Mouse (Mus musculus): ENCODE measurements around the gene Olfr1030. TPM values are rescaled to one million over a fixed set of nuclear protein-coding genes. Genes with fewer than 3 reads are reported as not detected.
"Not testable (repeated sequence)": the region's sequence is repeated elsewhere in the genome, so short reads cannot be mapped to it uniquely, and the experiment has no call there.

The Olfr1030 gene
- total RNA-seq (2014; rRNA removed) (not detected in 2 replicates), polyA plus RNA-seq (2015; fragmentation: Nextera tagmentation; extraction: Ambion mirVana) (not detected in 2 replicates)

DNA sequence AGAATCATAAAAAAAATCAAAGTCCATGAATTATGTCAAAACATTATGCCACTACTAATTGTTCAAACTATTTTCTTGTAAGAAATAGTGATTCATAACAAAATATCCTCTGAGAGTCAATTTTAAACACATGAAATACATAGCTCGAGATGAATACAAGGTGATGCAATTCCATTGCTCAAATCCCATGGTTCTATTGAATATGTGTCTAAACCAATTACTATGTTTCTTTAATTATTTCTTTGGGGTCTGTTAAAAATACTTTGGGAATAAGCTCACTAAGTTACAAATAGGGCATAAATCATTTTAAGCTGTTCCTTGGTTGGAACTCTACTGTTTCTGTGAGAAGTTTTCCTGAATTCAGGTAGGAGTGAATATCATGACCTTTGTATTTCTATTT, at the start of gene Olfr1030:
Gene Olfr1030 (plus strand): TSS at position 301 of the 400 bp plus-strand sequence.
- Histone ChIP-seq H3K27ac (no peak within 1 kb of the TSS), H3K27me3 (ENCODE audit: insufficient read depth, low read length) (no peaks in the 10 kb centered on the region), H3K4me2 (ENCODE audit: low read depth, low read length) (no peak within 1 kb of the TSS), H3K9me3 (ENCODE audit: low read length) (no peaks in the 10 kb centered on the region), H3K4me3 (ENCODE audit: low read length) (no peak within 1 kb of the TSS), H3K36me3 (ENCODE audit: insufficient read depth, low read length) (no peaks in the 10 kb centered on the region), H3K9ac (replicated peaks; ENCODE audit: low read length) (no peak within 1 kb of the TSS), H3K4me1 (ENCODE audit: insufficient read depth, low read length) (no peaks in the 10 kb centered on the region)
- WGBS: 74% methylated on average over 1 of the region's 1 CpGs
- DNase-seq (ENCODE audit: low spot score) (no peak), ATAC-seq (no peak)
- TF ChIP-seq CTCF (IDR thresholded peaks at IDR 0.05; ENCODE audit: low read depth): no peak

DNA sequence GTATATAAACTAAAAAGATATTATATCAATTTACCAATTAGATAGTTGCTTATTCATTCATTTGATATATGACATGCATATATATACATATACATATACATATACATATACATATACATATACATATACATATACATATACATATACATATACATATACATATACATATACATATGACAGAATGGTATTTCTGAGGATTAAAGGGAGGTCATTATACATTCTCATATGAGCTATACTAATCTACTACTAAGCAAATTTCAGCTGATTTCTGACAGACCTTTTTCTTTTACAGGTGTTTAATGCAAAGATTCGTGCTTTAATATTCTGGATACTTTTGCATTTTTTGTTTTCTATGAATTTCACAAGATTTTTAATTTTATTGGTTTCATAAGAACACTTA, 28.9 kb upstream of the Olfr1030 start, which contains the start of gene Olfr1028:
Gene Olfr1028 (plus strand): TSS at position 301 of the 400 bp plus-strand sequence.
- no peaks in the 10 kb centered on the region for H3K27me3 ChIP-seq (ENCODE audit: insufficient read depth, low read length)
- 64% methylated on average over 1 of the region's 1 CpGs for WGBS

DNA sequence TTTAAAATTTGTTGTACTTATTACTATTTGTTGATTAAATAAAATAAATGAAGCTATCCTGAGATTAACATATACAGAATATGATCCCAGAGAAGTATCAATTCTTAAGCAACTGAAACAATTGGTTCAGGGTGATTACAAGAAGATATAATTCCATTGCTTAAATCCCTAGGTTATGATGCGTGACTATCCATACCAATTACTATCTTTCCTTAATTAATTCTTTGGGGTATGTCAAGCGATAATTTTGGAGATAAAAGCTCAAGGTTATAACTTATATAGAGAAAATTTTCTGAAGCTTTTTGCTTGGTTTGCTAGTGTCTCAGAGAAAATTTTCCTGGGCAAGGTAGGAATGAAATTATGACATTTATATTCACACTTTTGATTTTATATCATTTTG, 5.5 kb upstream of the Olfr1030 start, which contains the start of gene Olfr1029:
Gene Olfr1029 (plus strand): TSS at position 301 of the 400 bp plus-strand sequence.
- 84% methylated on average over 2 of the region's 2 CpGs for WGBS
- no peak within 1 kb of the TSS for H3K4me3 ChIP-seq (ENCODE audit: low read length)
- H3K36me3 ChIP-seq (ENCODE audit: insufficient read depth, low read length): no peaks in the 10 kb centered on the region
- ATAC-seq (no peak), DNase-seq (ENCODE audit: low spot score) (no peak)
- no peak within 1 kb of the TSS for H3K9ac ChIP-seq (replicated peaks; ENCODE audit: low read length)
- no peak within 1 kb of the TSS for H3K27ac ChIP-seq
- no peaks in the 10 kb centered on the region for H3K27me3 ChIP-seq (ENCODE audit: insufficient read depth, low read length)
- no peaks in the 10 kb centered on the region for H3K9me3 ChIP-seq (ENCODE audit: low read length)
- H3K4me1 ChIP-seq (ENCODE audit: insufficient read depth, low read length): no peaks in the 10 kb centered on the region
- no peak within 1 kb of the TSS for H3K4me2 ChIP-seq (ENCODE audit: low read depth, low read length)
- no peak for TF ChIP-seq CTCF (IDR thresholded peaks at IDR 0.05; ENCODE audit: low read depth)

More for the DNA sequence above, 28.9 kb upstream of the Olfr1030 start, which contains the start of gene Olfr1028:
- DNase-seq (ENCODE audit: low spot score) (no peak), ATAC-seq (no peak)
- H3K9me3 ChIP-seq (ENCODE audit: low read length): no peaks in the 10 kb centered on the region
- H3K4me1 ChIP-seq (ENCODE audit: insufficient read depth, low read length): no peaks in the 10 kb centered on the region
- H3K27ac ChIP-seq: no peak within 1 kb of the TSS
- H3K36me3 ChIP-seq (ENCODE audit: insufficient read depth, low read length): no peaks in the 10 kb centered on the region
- no peak within 1 kb of the TSS for H3K4me3 ChIP-seq (ENCODE audit: low read length)
- TF ChIP-seq CTCF (IDR thresholded peaks at IDR 0.05; ENCODE audit: low read depth): no peak
- H3K9ac ChIP-seq (replicated peaks; ENCODE audit: low read length): no peak within 1 kb of the TSS
- no peak within 1 kb of the TSS for H3K4me2 ChIP-seq (ENCODE audit: low read depth, low read length)

DNA sequence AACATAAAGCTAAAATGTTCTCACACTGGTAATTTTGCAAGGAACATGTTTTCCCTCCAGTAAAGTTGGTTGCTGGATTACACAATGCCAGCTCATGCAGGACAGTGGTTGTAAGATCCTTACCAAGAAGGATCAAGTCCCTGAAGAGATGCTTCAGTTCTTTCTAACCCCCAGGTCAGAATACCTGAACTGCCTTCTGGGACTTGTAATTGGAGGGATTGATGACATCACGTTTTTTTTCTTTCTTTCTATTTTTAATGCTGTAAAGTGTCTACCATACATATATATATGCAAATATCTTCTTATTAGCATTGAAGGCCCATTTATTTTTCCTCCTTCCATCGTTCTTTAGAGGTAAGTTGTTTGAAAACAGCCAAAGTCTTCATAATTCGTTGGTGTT, 10.9 kb downstream of the Olfr1030 start, which contains the start of gene Olfr1031:
Gene Olfr1031 (plus strand): TSS at position 301 of the 400 bp plus-strand sequence.
- no peaks in the 10 kb centered on the region for H3K4me1 ChIP-seq (ENCODE audit: insufficient read depth, low read length)
- DNase-seq (ENCODE audit: low spot score) (no peak), ATAC-seq (no peak)
- no peaks in the 10 kb centered on the region for H3K9me3 ChIP-seq (ENCODE audit: low read length)
- no peaks in the 10 kb centered on the region for H3K27me3 ChIP-seq (ENCODE audit: insufficient read depth, low read length)
- H3K4me2 ChIP-seq (ENCODE audit: low read depth, low read length): no peak within 1 kb of the TSS
- H3K9ac ChIP-seq (replicated peaks; ENCODE audit: low read length): no peak within 1 kb of the TSS
- H3K4me3 ChIP-seq (ENCODE audit: low read length): no peak within 1 kb of the TSS
- H3K27ac ChIP-seq: no peak within 1 kb of the TSS
- no peak for TF ChIP-seq CTCF (IDR thresholded peaks at IDR 0.05; ENCODE audit: low read depth)
- 60% methylated on average over 3 of the region's 3 CpGs for WGBS
- H3K36me3 ChIP-seq (ENCODE audit: insufficient read depth, low read length): no peaks in the 10 kb centered on the region

DNA sequence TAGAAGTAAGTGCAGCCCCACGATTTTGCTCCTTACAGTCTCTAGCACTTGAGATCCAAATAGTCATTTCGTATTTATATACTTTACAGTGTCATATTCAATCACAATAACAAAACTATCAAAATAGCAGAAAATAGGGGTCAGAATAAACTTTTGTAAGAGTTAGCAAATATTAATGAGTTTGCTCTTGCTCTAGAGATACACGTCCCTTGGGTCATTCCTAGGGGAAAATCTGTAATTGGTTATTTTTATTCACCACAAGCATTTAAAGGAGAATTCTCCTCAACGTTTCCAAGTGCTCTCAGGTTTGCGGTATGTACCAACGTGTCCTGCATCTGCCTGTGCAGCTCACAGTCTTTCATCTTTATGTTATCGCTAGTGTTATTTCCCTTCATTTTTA, 26.2 kb downstream of the Olfr1030 start, which contains the start of gene Olfr1032:
Gene Olfr1032 (plus strand): TSS at position 301 of the 400 bp plus-strand sequence.
- ATAC-seq: no peak
- no peaks in the 10 kb centered on the region for H3K4me1 ChIP-seq (ENCODE audit: insufficient read depth, low read length)
- no peak within 1 kb of the TSS for H3K27ac ChIP-seq
- H3K27me3 ChIP-seq (ENCODE audit: insufficient read depth, low read length): no peaks in the 10 kb centered on the region
- DNase-seq (ENCODE audit: low spot score): no peak
- no peaks in the 10 kb centered on the region for H3K36me3 ChIP-seq (ENCODE audit: insufficient read depth, low read length)
- no peak within 1 kb of the TSS for H3K4me2 ChIP-seq (ENCODE audit: low read depth, low read length)
- no peak within 1 kb of the TSS for H3K9ac ChIP-seq (replicated peaks; ENCODE audit: low read length)
- WGBS: 89% methylated on average over 7 of the region's 7 CpGs
- TF ChIP-seq CTCF (IDR thresholded peaks at IDR 0.05; ENCODE audit: low read depth): no peak
- no peak within 1 kb of the TSS for H3K4me3 ChIP-seq (ENCODE audit: low read length)
- H3K9me3 ChIP-seq (ENCODE audit: low read length): no peaks in the 10 kb centered on the region

DNA sequence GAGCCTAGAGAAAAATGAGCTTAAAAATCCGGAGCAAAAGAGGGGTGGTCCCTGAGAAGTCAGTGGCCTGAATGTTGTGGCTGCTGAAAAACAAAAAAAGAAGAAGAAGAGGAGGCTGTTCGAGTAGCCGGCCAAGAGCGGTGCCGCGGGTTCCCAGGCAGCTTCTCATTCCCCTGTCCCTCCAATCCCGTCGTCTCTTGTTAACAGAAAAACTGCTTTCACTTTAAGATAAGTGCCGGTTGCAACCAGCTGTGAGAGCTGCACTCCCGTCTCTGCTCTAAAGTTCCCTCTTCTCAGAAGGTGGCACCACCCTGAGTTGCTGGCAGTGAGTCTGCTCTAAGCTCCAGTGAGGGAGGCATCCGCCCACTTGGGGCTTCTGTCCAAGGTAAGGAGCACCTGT, 41.3 kb downstream of the Olfr1030 start, which contains the start of gene Olfr1033:
Gene Olfr1033 (plus strand): TSS at position 228 of the 400 bp plus-strand sequence.
- not testable (repeated sequence) for H3K9me3 ChIP-seq (ENCODE audit: low read length); H3K27ac ChIP-seq; H3K9ac ChIP-seq (replicated peaks; ENCODE audit: low read length); H3K27me3 ChIP-seq (ENCODE audit: insufficient read depth, low read length); ATAC-seq; H3K4me1 ChIP-seq (ENCODE audit: insufficient read depth, low read length); H3K36me3 ChIP-seq (ENCODE audit: insufficient read depth, low read length)
- DNase-seq (ENCODE audit: low spot score): peak; percentile 30
- whole genome bisulfite sequencing: 1% methylated on average over 10 of the region's 11 CpGs
- Histone ChIP-seq H3K4me2 (ENCODE audit: low read depth, low read length) (peak within 1 kb of the TSS; percentile 51; the same call in 1 of the 2 replicates), H3K4me3 (ENCODE audit: low read length) (peak within 1 kb of the TSS; percentile 33)

DNA sequence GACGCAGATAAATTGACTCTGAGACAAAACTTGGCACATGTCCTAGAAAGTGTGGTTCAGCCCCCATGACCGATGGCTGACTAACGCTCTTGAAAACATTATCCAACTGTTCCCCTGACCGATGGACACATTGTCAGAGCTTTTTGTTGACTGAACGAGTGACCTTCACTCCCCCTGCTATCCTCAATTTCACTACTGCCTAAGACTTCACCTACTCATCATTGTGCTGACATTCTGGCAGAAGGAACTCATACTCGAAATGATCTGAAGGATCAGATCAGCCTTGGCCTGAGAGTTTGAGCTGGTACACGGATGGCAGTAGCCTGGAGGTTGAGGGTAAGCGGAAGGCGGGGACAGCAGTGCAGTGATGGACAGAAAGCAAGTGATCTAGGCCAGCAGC, 42.4 kb downstream of the Olfr1030 start:
- H3K36me3 ChIP-seq (ENCODE audit: insufficient read depth, low read length); H3K4me2 ChIP-seq (ENCODE audit: low read depth, low read length); H3K9ac ChIP-seq (replicated peaks; ENCODE audit: low read length); H3K9me3 ChIP-seq (ENCODE audit: low read length); H3K27ac ChIP-seq; H3K4me3 ChIP-seq (ENCODE audit: low read length); DNase-seq (ENCODE audit: low spot score); H3K4me1 ChIP-seq (ENCODE audit: insufficient read depth, low read length); ATAC-seq; H3K27me3 ChIP-seq (ENCODE audit: insufficient read depth, low read length): not testable (repeated sequence)
- WGBS: 50% methylated on average over 3 of the region's 9 CpGs

Other genes starting within 250 kb of the Olfr1030 start
- not detected in 2 replicates for gene Olfr1012, start 216.5 kb upstream of the Olfr1030 start, total RNA-seq (2014; rRNA removed)
- gene Olfr1012, start 216.5 kb upstream of the Olfr1030 start, polyA plus RNA-seq (2015; fragmentation: Nextera tagmentation; extraction: Ambion mirVana): not detected in 2 replicates
- not detected in 2 replicates for gene Olfr1013, start 212.2 kb upstream of the Olfr1030 start, total RNA-seq (2014; rRNA removed)
- gene Olfr1013, start 212.2 kb upstream of the Olfr1030 start, polyA plus RNA-seq (2015; fragmentation: Nextera tagmentation; extraction: Ambion mirVana): not detected in 2 replicates
- not detected in 2 replicates for gene Olfr1014, start 206.6 kb upstream of the Olfr1030 start, total RNA-seq (2014; rRNA removed)
- not detected in 2 replicates for gene Olfr1014, start 206.6 kb upstream of the Olfr1030 start, polyA plus RNA-seq (2015; fragmentation: Nextera tagmentation; extraction: Ambion mirVana)
- not detected in 2 replicates for gene Olfr1015, start 197.3 kb upstream of the Olfr1030 start, total RNA-seq (2014; rRNA removed)
- gene Olfr1015, start 197.3 kb upstream of the Olfr1030 start, polyA plus RNA-seq (2015; fragmentation: Nextera tagmentation; extraction: Ambion mirVana): not detected in 2 replicates
- gene Olfr1016, start 176.7 kb upstream of the Olfr1030 start, total RNA-seq (2014; rRNA removed): not detected in 2 replicates
- not detected in 2 replicates for gene Olfr1016, start 176.7 kb upstream of the Olfr1030 start, polyA plus RNA-seq (2015; fragmentation: Nextera tagmentation; extraction: Ambion mirVana)
- not detected in 2 replicates for gene Olfr1018, start 160.8 kb upstream of the Olfr1030 start, total RNA-seq (2014; rRNA removed)
- gene Olfr1018, start 160.8 kb upstream of the Olfr1030 start, polyA plus RNA-seq (2015; fragmentation: Nextera tagmentation; extraction: Ambion mirVana): not detected in 2 replicates
- not detected in 2 replicates for gene Olfr1019, start 133.8 kb upstream of the Olfr1030 start, total RNA-seq (2014; rRNA removed)
- not detected in 2 replicates for gene Olfr1019, start 133.8 kb upstream of the Olfr1030 start, polyA plus RNA-seq (2015; fragmentation: Nextera tagmentation; extraction: Ambion mirVana)
- gene Olfr1020, start 132.2 kb upstream of the Olfr1030 start, total RNA-seq (2014; rRNA removed): not detected in 2 replicates
- gene Olfr1020, start 132.2 kb upstream of the Olfr1030 start, polyA plus RNA-seq (2015; fragmentation: Nextera tagmentation; extraction: Ambion mirVana): not detected in 2 replicates
- gene Olfr1022, start 110.7 kb upstream of the Olfr1030 start, total RNA-seq (2014; rRNA removed): not detected in 2 replicates
- not detected in 2 replicates for gene Olfr1022, start 110.7 kb upstream of the Olfr1030 start, polyA plus RNA-seq (2015; fragmentation: Nextera tagmentation; extraction: Ambion mirVana)
- not detected in 2 replicates for gene Olfr1023, start 93.6 kb upstream of the Olfr1030 start, total RNA-seq (2014; rRNA removed)
- gene Olfr1023, start 93.6 kb upstream of the Olfr1030 start, polyA plus RNA-seq (2015; fragmentation: Nextera tagmentation; extraction: Ambion mirVana): not detected in 2 replicates
- not detected in 2 replicates for gene Olfr1024, start 74.2 kb upstream of the Olfr1030 start, total RNA-seq (2014; rRNA removed)
- not detected in 2 replicates for gene Olfr1024, start 74.2 kb upstream of the Olfr1030 start, polyA plus RNA-seq (2015; fragmentation: Nextera tagmentation; extraction: Ambion mirVana)
- not detected in 2 replicates for gene Olfr1025-ps1, start 64.1 kb upstream of the Olfr1030 start, total RNA-seq (2014; rRNA removed)
- gene Olfr1025-ps1, start 64.1 kb upstream of the Olfr1030 start, polyA plus RNA-seq (2015; fragmentation: Nextera tagmentation; extraction: Ambion mirVana): not detected in 2 replicates
- not detected in 2 replicates for gene Olfr1026, start 57.7 kb upstream of the Olfr1030 start, total RNA-seq (2014; rRNA removed)
- not detected in 2 replicates for gene Olfr1026, start 57.7 kb upstream of the Olfr1030 start, polyA plus RNA-seq (2015; fragmentation: Nextera tagmentation; extraction: Ambion mirVana)
- not detected in 2 replicates for gene Olfr1028, start 28.8 kb upstream of the Olfr1030 start, total RNA-seq (2014; rRNA removed)
- gene Olfr1028, start 28.8 kb upstream of the Olfr1030 start, polyA plus RNA-seq (2015; fragmentation: Nextera tagmentation; extraction: Ambion mirVana): not detected in 2 replicates
- not detected in 2 replicates for gene Olfr1029, start 5.4 kb upstream of the Olfr1030 start, total RNA-seq (2014; rRNA removed)
- gene Olfr1029, start 5.4 kb upstream of the Olfr1030 start, polyA plus RNA-seq (2015; fragmentation: Nextera tagmentation; extraction: Ambion mirVana): not detected in 2 replicates
- gene Olfr1031, start 11.0 kb downstream of the Olfr1030 start, total RNA-seq (2014; rRNA removed): not detected in 2 replicates
- gene Olfr1031, start 11.0 kb downstream of the Olfr1030 start, polyA plus RNA-seq (2015; fragmentation: Nextera tagmentation; extraction: Ambion mirVana): not detected in 2 replicates
- not detected in 2 replicates for gene Olfr1032, start 26.3 kb downstream of the Olfr1030 start, total RNA-seq (2014; rRNA removed)
- gene Olfr1032, start 26.3 kb downstream of the Olfr1030 start, polyA plus RNA-seq (2015; fragmentation: Nextera tagmentation; extraction: Ambion mirVana): not detected in 2 replicates
- 0.21 and 1.1 TPM in 2 replicates for gene Olfr1033, start 41.4 kb downstream of the Olfr1030 start, total RNA-seq (2014; rRNA removed)
- 0.29 and 1.6 TPM in 2 replicates for gene Olfr1033, start 41.4 kb downstream of the Olfr1030 start, polyA plus RNA-seq (2015; fragmentation: Nextera tagmentation; extraction: Ambion mirVana)
- 0.05 TPM in 1 of 2 replicates, not detected in the other for gene Olfr1034, start 66.6 kb downstream of the Olfr1030 start, total RNA-seq (2014; rRNA removed)
- gene Olfr1034, start 66.6 kb downstream of the Olfr1030 start, polyA plus RNA-seq (2015; fragmentation: Nextera tagmentation; extraction: Ambion mirVana): 0.04 TPM in 1 of 2 replicates, not detected in the other
- not detected in 2 replicates for gene Olfr1036, start 94.7 kb downstream of the Olfr1030 start, total RNA-seq (2014; rRNA removed)
- gene Olfr1036, start 94.7 kb downstream of the Olfr1030 start, polyA plus RNA-seq (2015; fragmentation: Nextera tagmentation; extraction: Ambion mirVana): not detected in 2 replicates
- not detected in 2 replicates for gene Olfr1037, start 108.1 kb downstream of the Olfr1030 start, total RNA-seq (2014; rRNA removed)
- gene Olfr1037, start 108.1 kb downstream of the Olfr1030 start, polyA plus RNA-seq (2015; fragmentation: Nextera tagmentation; extraction: Ambion mirVana): not detected in 2 replicates
- not detected in 2 replicates for gene Olfr1039, start 156.7 kb downstream of the Olfr1030 start, total RNA-seq (2014; rRNA removed)
- gene Olfr1039, start 156.7 kb downstream of the Olfr1030 start, polyA plus RNA-seq (2015; fragmentation: Nextera tagmentation; extraction: Ambion mirVana): not detected in 2 replicates
- gene Olfr1040, start 167.5 kb downstream of the Olfr1030 start, total RNA-seq (2014; rRNA removed): not detected in 2 replicates
- gene Olfr1040, start 167.5 kb downstream of the Olfr1030 start, polyA plus RNA-seq (2015; fragmentation: Nextera tagmentation; extraction: Ambion mirVana): not detected in 2 replicates
- gene Olfr1042, start 182.6 kb downstream of the Olfr1030 start, total RNA-seq (2014; rRNA removed): not detected in 2 replicates
- not detected in 2 replicates for gene Olfr1042, start 182.6 kb downstream of the Olfr1030 start, polyA plus RNA-seq (2015; fragmentation: Nextera tagmentation; extraction: Ambion mirVana)
- gene Olfr1043, start 188.2 kb downstream of the Olfr1030 start, total RNA-seq (2014; rRNA removed): not detected in 2 replicates
- not detected in 2 replicates for gene Olfr1043, start 188.2 kb downstream of the Olfr1030 start, polyA plus RNA-seq (2015; fragmentation: Nextera tagmentation; extraction: Ambion mirVana)
- not detected in 2 replicates for gene Olfr1044, start 198.5 kb downstream of the Olfr1030 start, total RNA-seq (2014; rRNA removed)
- not detected in 2 replicates for gene Olfr1044, start 198.5 kb downstream of the Olfr1030 start, polyA plus RNA-seq (2015; fragmentation: Nextera tagmentation; extraction: Ambion mirVana)
- not detected in 2 replicates for gene Olfr52, start 206.4 kb downstream of the Olfr1030 start, total RNA-seq (2014; rRNA removed)
- not detected in 2 replicates for gene Olfr52, start 206.4 kb downstream of the Olfr1030 start, polyA plus RNA-seq (2015; fragmentation: Nextera tagmentation; extraction: Ambion mirVana)
- gene Olfr1045, start 223.7 kb downstream of the Olfr1030 start, total RNA-seq (2014; rRNA removed): not detected in 2 replicates
- not detected in 2 replicates for gene Olfr1045, start 223.7 kb downstream of the Olfr1030 start, polyA plus RNA-seq (2015; fragmentation: Nextera tagmentation; extraction: Ambion mirVana)
- not detected in 2 replicates for gene Olfr1046, start 240.0 kb downstream of the Olfr1030 start, total RNA-seq (2014; rRNA removed)
- not detected in 2 replicates for gene Olfr1046, start 240.0 kb downstream of the Olfr1030 start, polyA plus RNA-seq (2015; fragmentation: Nextera tagmentation; extraction: Ambion mirVana)

Data from hindbrain, postnatal 0 days (tissue).